Mouse (Mus musculus) MEL (cell line): ENCODE data around the gene Mrpl58. TPM values are rescaled to one million over a fixed set of nuclear protein-coding genes. Genes with fewer than 3 reads are reported as not detected.
A peak's percentile ranks its signal among the peaks of the same experiment; 100 is the strongest.

Experiments used
- DNase-seq: peaks from one replicate; pipeline ENCODE4 v3.0.0; 2011; ENCODE audit warnings: low read depth, low spot score
- H3K27ac ChIP-seq: 2 replicates; pipeline ENCODE4 v1.5.1; 2012; ENCODE audit warnings: low read depth, mild to moderate bottlenecking, control low read depth, low read length, moderate library complexity; ENCODE audit not compliant: control insufficient read depth
- H3K27me3 ChIP-seq, 2 experiments: fragments of 150-350 bp in 1 of 2; sonication (generic) in 1 of 2; 2 replicates each; pipeline ENCODE4 v1.6.1; 2012; ENCODE audit warnings: low read length in 2 of 2, mild to moderate bottlenecking in 2 of 2, improper control_type of control experiment in 1 of 2, moderate library complexity in 1 of 2; ENCODE audit not compliant: insufficient read depth in 2 of 2, control insufficient read depth in 1 of 2
- H3K36me3 ChIP-seq, 2 experiments: 2 replicates each; pipeline ENCODE4 v1.6.1; 2012 to 2014; ENCODE audit warnings: low read length in 2 of 2, improper control_type of control experiment in 1 of 2, inconsistent platforms in 1 of 2, mild to moderate bottlenecking in 1 of 2; ENCODE audit not compliant: insufficient read depth in 2 of 2, control insufficient read depth in 1 of 2
- H3K4me1 ChIP-seq, 2 experiments: fragments of 150-350 bp in 1 of 2; sonication (generic) in 1 of 2; 2 replicates each; pipeline ENCODE4 v1.6.1; 2012; ENCODE audit warnings: low read length in 2 of 2, improper control_type of control experiment in 1 of 2, mild to moderate bottlenecking in 1 of 2; ENCODE audit not compliant: insufficient read depth in 2 of 2, control insufficient read depth in 1 of 2
- H3K4me3 ChIP-seq, 2 experiments: fragments of 150-350 bp in 1 of 2; sonication (generic) in 1 of 2; 2 replicates each; pipeline ENCODE4 v1.5.1; 2012; ENCODE audit warnings: low read depth in 2 of 2, low read length in 2 of 2, mild to moderate bottlenecking in 2 of 2, moderate library complexity in 2 of 2, control low read depth in 1 of 2, improper control_type of control experiment in 1 of 2; ENCODE audit not compliant: control insufficient read depth in 1 of 2, insufficient read depth in 1 of 2
- H3K79me2 ChIP-seq: 2 replicates; pipeline ENCODE4 v1.6.1; 2012; ENCODE audit warnings: mild to moderate bottlenecking, low read length, moderate library complexity; ENCODE audit not compliant: control insufficient read depth, poor library complexity, insufficient read depth
- H3K9ac ChIP-seq: 2 replicates; pipeline ENCODE4 v1.6.1; 2012; ENCODE audit warnings: low read depth, mild to moderate bottlenecking, control low read depth, low read length, moderate library complexity; ENCODE audit not compliant: control insufficient read depth, poor library complexity, severe bottlenecking
- H3K9me3 ChIP-seq: fragments of 150-350 bp; sonication (generic); replicated peaks from 2 replicates; pipeline ENCODE4 v1.6.1; 2012; ENCODE audit warnings: mild to moderate bottlenecking, low read length, improper control_type of control experiment, moderate library complexity; ENCODE audit not compliant: insufficient read depth
- BHLHE40 ChIP-seq: IDR thresholded peaks from 2 replicates; pipeline ENCODE4 v1.6.1; 2012; ENCODE audit warnings: low read depth, mild to moderate bottlenecking, inconsistent platforms, low read length, improper control_type of control experiment, borderline replicate concordance
- CHD1 ChIP-seq: IDR thresholded peaks from 2 replicates; pipeline ENCODE4 v1.6.1; 2012; ENCODE audit warnings: low read depth, mild to moderate bottlenecking, inconsistent platforms, low read length, improper control_type of control experiment
- CHD2 ChIP-seq: IDR thresholded peaks from 2 replicates; pipeline ENCODE4 v1.6.1; 2011; ENCODE audit warnings: low read length, improper control_type of control experiment
- CTCF ChIP-seq, 3 experiments: IDR thresholded peaks in 2 of 3; conservative IDR thresholded peaks in 1 of 3; 2 replicates each; pipeline ENCODE4 v1.5.1; 2011 to 2012; ENCODE audit warnings: low read length in 3 of 3, low read depth in 2 of 3, mild to moderate bottlenecking in 2 of 3, improper control_type of control experiment in 1 of 3, inconsistent platforms in 1 of 3, mixed read lengths in 1 of 3, moderate library complexity in 1 of 3; ENCODE audit not compliant: control insufficient read depth in 1 of 3, insufficient read depth in 1 of 3, poor library complexity in 1 of 3, severe bottlenecking in 1 of 3
- ELF1 ChIP-seq: IDR thresholded peaks from 2 replicates; pipeline ENCODE4 v1.6.1; 2014; ENCODE audit warnings: low read depth, mild to moderate bottlenecking, inconsistent platforms, low read length, improper control_type of control experiment, moderate library complexity
- EP300 ChIP-seq, 2 experiments: IDR thresholded peaks; 2 replicates each; pipeline ENCODE4 v1.6.1; 2011; ENCODE audit warnings: improper control_type of control experiment in 2 of 2, low read length in 2 of 2, low read depth in 1 of 2, mild to moderate bottlenecking in 1 of 2
- ETS1 ChIP-seq: IDR thresholded peaks from 2 replicates; pipeline ENCODE4 v1.6.1; 2012; ENCODE audit warnings: low read depth, mild to moderate bottlenecking, inconsistent platforms, low read length, improper control_type of control experiment, moderate library complexity
- GABPA ChIP-seq: IDR thresholded peaks from 2 replicates; pipeline ENCODE4 v1.6.1; 2012; ENCODE audit warnings: low read depth, mild to moderate bottlenecking, inconsistent platforms, low read length, improper control_type of control experiment, moderate library complexity
- GATA1 ChIP-seq: IDR thresholded peaks from 2 replicates; pipeline ENCODE4 v1.6.1; 2011; ENCODE audit warnings: low read depth, low read length, improper control_type of control experiment
- KAT2A ChIP-seq: conservative IDR thresholded peaks from 2 replicates; pipeline ENCODE4 v1.6.1; 2012; ENCODE audit warnings: low read depth, low read length, improper control_type of control experiment, inconsistent platforms
- MAFK ChIP-seq: IDR thresholded peaks from 2 replicates; pipeline ENCODE4 v1.6.1; 2011; ENCODE audit warnings: low read depth, mild to moderate bottlenecking, low read length, improper control_type of control experiment, borderline replicate concordance
- MAX ChIP-seq: IDR thresholded peaks from 2 replicates; pipeline ENCODE4 v1.6.1; 2011; ENCODE audit warnings: low read length, improper control_type of control experiment
- MXI1 ChIP-seq: IDR thresholded peaks from 2 replicates; pipeline ENCODE4 v1.6.1; 2011; ENCODE audit warnings: mild to moderate bottlenecking, low read depth, low read length, improper control_type of control experiment
- MYC ChIP-seq: IDR thresholded peaks from 2 replicates; pipeline ENCODE4 v1.6.1; 2011; ENCODE audit warnings: low read depth, mild to moderate bottlenecking, low read length, improper control_type of control experiment, moderate library complexity
- NELFE ChIP-seq: IDR thresholded peaks from 2 replicates; pipeline ENCODE4 v1.6.1; 2011; ENCODE audit warnings: low read depth, low read length, improper control_type of control experiment
- POLR2A ChIP-seq, 2 experiments: IDR thresholded peaks; 2 replicates each; pipeline ENCODE4 v1.6.1; 2011 to 2012; ENCODE audit warnings: low read length in 2 of 2, mild to moderate bottlenecking in 2 of 2, control low read depth in 1 of 2, improper control_type of control experiment in 1 of 2, low read depth in 1 of 2, moderate library complexity in 1 of 2; ENCODE audit not compliant: control insufficient read depth in 1 of 2, insufficient read depth in 1 of 2, poor library complexity in 1 of 2
- POLR2AphosphoS2 ChIP-seq: IDR thresholded peaks from 2 replicates; pipeline ENCODE4 v1.6.1; 2011; ENCODE audit warnings: low read length, improper control_type of control experiment
- POLR2AphosphoS5 ChIP-seq: IDR thresholded peaks from 2 replicates; pipeline ENCODE4 v1.6.1; 2012; ENCODE audit warnings: low read depth, borderline replicate concordance, mild to moderate bottlenecking, inconsistent platforms, low read length, moderate library complexity, mixed read lengths
- RAD21 ChIP-seq: IDR thresholded peaks from 2 replicates; pipeline ENCODE4 v1.6.1; 2011; ENCODE audit warnings: mild to moderate bottlenecking, low read depth, low read length, improper control_type of control experiment
- SMC3 ChIP-seq: IDR thresholded peaks from 2 replicates; pipeline ENCODE4 v1.6.1; 2011; ENCODE audit warnings: low read depth, low read length, improper control_type of control experiment
- TAL1 ChIP-seq: IDR thresholded peaks from 2 replicates; pipeline ENCODE4 v1.6.1; 2012; ENCODE audit warnings: mild to moderate bottlenecking, inconsistent platforms, low read length, moderate library complexity, mixed read lengths
- TBP ChIP-seq: IDR thresholded peaks from 2 replicates; pipeline ENCODE4 v1.8.0; 2011; ENCODE audit warnings: low read depth, low read length, improper control_type of control experiment
- USF1 ChIP-seq: IDR thresholded peaks from 2 replicates; pipeline ENCODE4 v1.6.1; 2014; ENCODE audit warnings: low read depth, mild to moderate bottlenecking, inconsistent platforms, low read length, improper control_type of control experiment, moderate library complexity
- ZMIZ1 ChIP-seq: IDR thresholded peaks from 2 replicates; pipeline ENCODE4 v1.6.1; 2012; ENCODE audit warnings: low read depth, mild to moderate bottlenecking, inconsistent platforms, low read length, improper control_type of control experiment, moderate library complexity
- polyA plus RNA-seq, 2 experiments: library from polyadenylated mRNA; stranded (reverse) in 1 of 2; unstranded in 1 of 2; fragments of >175 nt in 1 of 2; fragments of >200 nt in 1 of 2; gene quantifications; 2 replicates each; pipeline versions ENCODE4 v1.2.1 to v1.2.4; 2012; ENCODE audit warnings: low replicate concordance in 2 of 2, low read depth in 1 of 2; ENCODE audit not compliant: insufficient read length in 2 of 2, insufficient read depth in 1 of 2, missing spikeins in 1 of 2
- total RNA-seq: library from RNA; depleted of rRNA; stranded (reverse); fragments of 300-350 nt; gene quantifications from 2 replicates; pipeline ENCODE4 v1.2.3, GENCODE M21; 2012

Gene Mrpl58
- total and polyA plus RNA-seq, 3 experiments = 137 TPM; not detected in 1

DNA sequence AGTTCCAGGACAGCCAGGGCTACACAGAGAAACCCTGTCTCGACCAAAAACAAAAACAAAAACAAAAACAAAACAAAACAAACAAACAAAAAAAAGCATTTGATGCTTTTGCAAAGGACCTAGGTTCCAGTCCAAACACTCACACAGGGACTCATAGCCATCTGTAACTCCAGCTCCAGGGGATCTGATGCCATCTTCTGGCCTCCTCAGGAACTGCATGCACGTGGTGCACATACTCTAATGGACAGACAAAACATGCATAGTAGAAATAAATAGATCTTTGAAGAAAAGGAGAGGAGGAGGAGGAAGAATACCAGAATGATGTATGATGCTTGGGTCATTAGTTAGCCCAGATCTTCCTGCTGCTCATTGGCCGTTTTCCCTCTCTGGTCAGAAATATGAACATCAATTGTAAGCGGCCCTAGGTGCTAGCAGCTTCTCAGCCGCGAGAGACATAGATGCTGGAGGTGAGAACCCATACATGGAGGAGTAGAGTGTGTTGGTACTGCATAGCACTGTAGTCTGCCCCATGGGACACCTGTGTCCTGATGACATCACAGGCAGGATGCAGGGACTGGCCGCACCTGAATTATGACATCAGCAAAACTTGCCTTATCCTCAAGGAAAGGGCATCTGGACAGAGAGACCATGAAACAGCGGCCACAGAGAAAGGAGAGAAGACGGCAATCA lies 36.5 kb downstream of the Mrpl58 start, which contains the start of gene Trim80:
Gene Trim80, plus strand, starts transcription at position 640 of the 690 bp plus-strand sequence.
- H3K9me3 ChIP-seq = no peaks in the 10 kb centered on the region
- no peak for TF ChIP-seq POLR2AphosphoS2
- no peak for TF ChIP-seq GABPA
- no peak for TF ChIP-seq MAX
- no peak for TF ChIP-seq ZMIZ1
- TF ChIP-seq EP300 (IDR thresholded peaks at IDR 0.05; ENCODE audit: low read depth in 1 of 2, low read length in 2 of 2) = no peak
- TF ChIP-seq ETS1 = no peak
- no peak for TF ChIP-seq TAL1
- no peak for TF ChIP-seq NELFE
- TF ChIP-seq CHD2 = no peak
- no peak for TF ChIP-seq CHD1
- peak; percentile 46 for TF ChIP-seq SMC3
- no peak for TF ChIP-seq MXI1
- TF ChIP-seq RAD21 = peak; percentile 33
- no peak for TF ChIP-seq POLR2AphosphoS5
- no peak for TF ChIP-seq MYC
- no peak for TF ChIP-seq USF1
- no peak for TF ChIP-seq ELF1
- TF ChIP-seq MAFK = no peak
- TF ChIP-seq GATA1 = no peak
- no peak for TF ChIP-seq POLR2A (IDR thresholded peaks at IDR 0.05; ENCODE audit: control insufficient read depth in 1 of 2, insufficient read depth in 1 of 2, low read depth in 1 of 2, low read length in 2 of 2, poor library complexity in 1 of 2)
- TF ChIP-seq CTCF (IDR thresholded peaks at IDR 0.05 in 2 of 3, conservative IDR thresholded peaks at IDR 0.05 in 1 of 3; ENCODE audit: control insufficient read depth in 1 of 3, insufficient read depth in 1 of 3, low read depth in 2 of 3, low read length in 3 of 3, poor library complexity in 1 of 3, severe bottlenecking in 1 of 3) = peak; percentile 48 to 64 (median 56)
- DNase-seq = peak; percentile 54
- peaks cover 3 to 8% of the 10 kb centered on the region in 2 experiments; a peak in 3 of 4 replicates for H3K4me1 ChIP-seq
- H3K9ac ChIP-seq = no peak within 1 kb of the TSS
- H3K4me3 ChIP-seq = no peak within 1 kb of the TSS
- H3K27me3 ChIP-seq = no peaks in the 10 kb centered on the region
- H3K27ac ChIP-seq = no peak within 1 kb of the TSS
- H3K36me3 ChIP-seq = peaks cover 0 to 5% of the 10 kb centered on the region in 2 experiments; a peak in 2 of 4 replicates
- no peaks in the 10 kb centered on the region for H3K79me2 ChIP-seq

DNA sequence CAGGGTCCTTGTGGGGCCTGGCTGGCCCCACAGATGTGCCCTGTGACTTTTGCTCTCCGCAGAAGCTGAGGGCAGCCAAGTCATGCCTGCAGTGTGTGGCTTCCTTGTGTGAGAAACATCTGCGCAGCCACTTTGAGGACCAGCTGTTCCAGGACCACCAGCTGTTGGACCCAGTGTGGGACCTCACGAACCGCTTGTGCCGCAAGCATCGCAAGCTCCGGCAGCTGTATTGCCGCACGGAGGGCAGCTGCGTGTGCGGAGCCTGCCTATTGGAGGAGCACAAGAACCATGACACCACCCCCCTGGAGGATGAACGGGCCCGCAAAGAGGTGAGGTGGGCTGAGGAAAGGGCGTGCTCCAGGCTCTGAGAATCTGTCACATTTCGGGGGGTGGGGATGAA lies 37.9 kb downstream of the Mrpl58 start:
- Histone ChIP-seq H3K9ac (no peak overlapping the region), H3K9me3 (no peaks in the 10 kb centered on the region), H3K36me3 (peaks cover 0 to 5% of the 10 kb centered on the region in 2 experiments; a peak in 2 of 4 replicates), H3K27me3 (no peaks in the 10 kb centered on the region), H3K4me3 (no peak overlapping the region), H3K27ac (no peak overlapping the region), H3K4me1 (peaks cover 3 to 8% of the 10 kb centered on the region in 2 experiments; a peak in 3 of 4 replicates), H3K79me2 (no peaks in the 10 kb centered on the region)
- TF ChIP-seq TBP = no peak
- TF ChIP-seq CHD1 = no peak
- TF ChIP-seq CHD2 = no peak
- TF ChIP-seq SMC3 = no peak
- TF ChIP-seq BHLHE40 = no peak
- no peak for TF ChIP-seq EP300 (IDR thresholded peaks at IDR 0.05; ENCODE audit: low read depth in 1 of 2, low read length in 2 of 2)
- TF ChIP-seq KAT2A = no peak
- no peak for TF ChIP-seq TAL1
- DNase-seq = no peak
